Mouse (Mus musculus) lung, embryonic 16.5 days (tissue): ENCODE data around the gene Lrp1. TPM values are rescaled to one million over a fixed set of nuclear protein-coding genes. Genes with fewer than 3 reads are reported as not detected.
A peak's percentile ranks its signal among the peaks of the same experiment; 100 is the strongest.

Source experiments
- ATAC-seq: fragments of 200-750 bp; cut with Nextera tagmentation; 2 replicates; pipeline ENCODE4 v1.8.0; 2017; ENCODE audit warnings: low read depth, mild to moderate bottlenecking, moderate library complexity
- H3K27ac ChIP-seq: fragments of 300-500 bp; sonication (generic); 2 replicates; pipeline ENCODE4 v1.5.1; 2014; ENCODE audit warnings: mild to moderate bottlenecking, control low read depth, low read length
- H3K27me3 ChIP-seq: fragments of 300-500 bp; sonication (generic); 2 replicates; pipeline ENCODE4 v1.6.1; 2014; ENCODE audit warnings: low read depth, low read length, mixed read lengths; ENCODE audit not compliant: control insufficient read depth, insufficient read depth
- H3K36me3 ChIP-seq: fragments of 300-500 bp; sonication (generic); 2 replicates; pipeline ENCODE4 v1.6.1; 2014; ENCODE audit warnings: low read length; ENCODE audit not compliant: control insufficient read depth, insufficient read depth
- H3K4me1 ChIP-seq: fragments of 300-500 bp; sonication (generic); replicated peaks from 2 replicates; pipeline ENCODE4 v1.6.1; 2014; ENCODE audit warnings: low read length, mixed read lengths; ENCODE audit not compliant: control insufficient read depth, insufficient read depth
- H3K4me2 ChIP-seq: fragments of 300-500 bp; sonication (generic); 2 replicates; pipeline ENCODE4 v1.6.1; 2014; ENCODE audit warnings: low read depth, low read length, control low read depth
- H3K4me3 ChIP-seq: fragments of 300-500 bp; sonication (generic); 2 replicates; pipeline ENCODE4 v1.5.1; 2014; ENCODE audit warnings: mild to moderate bottlenecking, low read length, control low read depth
- H3K9ac ChIP-seq: fragments of 300-500 bp; sonication (generic); 2 replicates; pipeline ENCODE4 v1.6.1; 2014; ENCODE audit warnings: low read length, control low read depth
- H3K9me3 ChIP-seq: fragments of 300-500 bp; sonication (generic); 2 replicates; pipeline ENCODE4 v1.6.1; 2016; ENCODE audit warnings: low read length; ENCODE audit not compliant: control insufficient read depth
- WGBS: fragments of 180-500 bp; shearing (Covaris S2); extraction: QIAGEN DNeasy Blood & Tissue Kit; methylation state at CpG from one replicate; pipeline ENCODE4 v1.1.7; 2014; 5-methylcytosine and 5-hydroxymethylcytosine counted together
- polyA plus RNA-seq: library from polyadenylated mRNA; unstranded; fragments of >200 nt; fragmentation: Nextera tagmentation; extraction: Ambion mirVana; gene quantifications from 2 replicates; pipeline ENCODE4 v1.2.1, GENCODE M21; 2015

The Lrp1 gene
- polyA plus RNA-seq, 1 experiment from 2014 or later: 78.9 TPM

DNA sequence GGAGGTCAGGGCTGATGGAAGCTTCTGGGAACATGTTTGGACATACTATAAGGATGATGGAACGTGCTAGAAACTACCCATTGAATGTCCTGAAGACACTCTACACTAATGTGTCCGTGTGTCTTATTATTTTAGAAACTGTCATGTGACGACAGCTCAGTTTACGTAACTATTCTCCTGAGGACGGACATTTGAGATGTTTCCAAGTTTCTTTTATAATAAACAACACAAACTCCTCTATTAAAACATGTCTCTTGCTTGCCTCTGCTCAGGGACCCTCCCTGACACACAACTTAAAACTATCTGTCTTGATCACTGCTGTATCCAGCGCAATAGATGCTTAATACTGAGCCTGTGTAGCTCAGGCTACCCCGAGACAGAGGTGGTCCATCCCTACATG lies 45.2 kb downstream of the Lrp1 start:
- Histone ChIP-seq H3K9ac (no peak overlapping the region), H3K4me2 (no peak overlapping the region), H3K4me1 (no peaks in the 10 kb centered on the region; the same call in none of the 2 replicates), H3K9me3 (no peaks in the 10 kb centered on the region), H3K27me3 (no peaks in the 10 kb centered on the region), H3K4me3 (no peak overlapping the region), H3K27ac (no peak overlapping the region), H3K36me3 (peaks cover 24% of the 10 kb centered on the region)
- WGBS: 63% methylated on average over 7 of the region's 7 CpGs
- ATAC-seq: no peak

DNA sequence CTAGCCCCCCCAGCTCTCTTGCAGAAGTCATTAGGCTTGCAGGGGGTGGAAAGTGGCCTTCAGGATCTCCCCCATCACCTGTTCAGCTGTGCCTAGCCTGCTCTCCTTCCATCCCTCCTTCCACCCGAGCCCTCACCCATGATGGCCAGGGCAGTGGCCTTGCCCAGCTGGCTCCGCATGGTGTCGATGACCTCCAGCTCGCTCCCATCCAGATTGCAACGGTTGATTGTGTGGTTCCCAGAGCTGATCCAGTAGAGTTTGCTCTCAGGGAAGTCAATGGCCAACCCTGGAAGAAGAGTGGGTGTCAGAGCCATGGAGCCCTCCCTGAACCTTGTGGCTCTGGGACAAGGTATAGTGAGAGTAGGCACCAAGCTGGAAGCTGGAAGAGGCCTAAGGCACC lies 48.7 kb downstream of the Lrp1 start:
- peaks cover 29% of the 10 kb centered on the region for H3K36me3 ChIP-seq

DNA sequence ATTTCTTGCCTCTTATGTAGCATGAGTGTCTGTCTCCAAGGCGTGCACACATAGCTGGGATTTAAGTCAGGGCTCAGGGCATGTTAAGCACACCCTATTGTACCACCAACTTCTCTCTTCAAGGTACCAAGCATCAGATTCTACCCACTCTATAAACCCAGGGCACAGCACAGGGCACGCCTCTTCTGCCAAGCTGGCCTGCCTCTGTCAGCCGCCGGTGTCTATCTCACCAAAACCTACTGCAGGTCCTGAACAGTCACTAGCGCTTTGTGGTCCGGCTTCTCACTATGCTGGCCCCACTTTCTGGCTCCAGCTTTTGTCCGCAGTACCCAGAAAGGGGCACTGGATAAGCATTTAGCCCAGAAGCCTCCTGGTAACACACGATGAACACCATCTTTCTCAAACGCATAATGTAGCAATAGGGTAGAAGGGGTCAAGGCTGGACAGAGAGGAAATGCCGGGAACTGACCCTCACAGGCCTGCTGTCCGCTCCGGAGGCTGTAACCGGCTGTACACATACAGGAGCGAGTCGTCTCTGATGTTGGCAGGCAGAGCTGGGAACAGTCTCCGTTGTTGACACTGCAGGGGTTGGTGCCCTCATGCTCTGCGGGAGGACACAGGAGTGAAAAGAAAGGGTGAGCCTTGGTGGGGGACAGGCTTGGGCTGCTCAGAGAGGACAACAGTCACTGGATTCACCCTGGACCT lies 49.9 kb downstream of the Lrp1 start:
- Histone ChIP-seq H3K27me3 (no peaks in the 10 kb centered on the region), H3K27ac (peak overlapping the region; percentile 44; the same call in 1 of the 2 replicates), H3K9me3 (no peaks in the 10 kb centered on the region), H3K9ac (no peak overlapping the region), H3K4me2 (no peak overlapping the region), H3K4me1 (peaks cover 8% of the 10 kb centered on the region), H3K4me3 (no peak overlapping the region), H3K36me3 (peaks cover 27% of the 10 kb centered on the region)
- ATAC-seq: no peak
- WGBS: 75% methylated on average over 17 of the region's 17 CpGs

More for the DNA sequence above, 48.7 kb downstream of the Lrp1 start:
- Histone ChIP-seq H3K9ac (no peak overlapping the region), H3K27ac (no peak overlapping the region), H3K27me3 (no peaks in the 10 kb centered on the region), H3K4me1 (peaks cover 8% of the 10 kb centered on the region), H3K4me3 (no peak overlapping the region), H3K9me3 (no peaks in the 10 kb centered on the region), H3K4me2 (no peak overlapping the region)
- no peak for ATAC-seq
- 88% methylated on average over 5 of the region's 5 CpGs for WGBS

DNA sequence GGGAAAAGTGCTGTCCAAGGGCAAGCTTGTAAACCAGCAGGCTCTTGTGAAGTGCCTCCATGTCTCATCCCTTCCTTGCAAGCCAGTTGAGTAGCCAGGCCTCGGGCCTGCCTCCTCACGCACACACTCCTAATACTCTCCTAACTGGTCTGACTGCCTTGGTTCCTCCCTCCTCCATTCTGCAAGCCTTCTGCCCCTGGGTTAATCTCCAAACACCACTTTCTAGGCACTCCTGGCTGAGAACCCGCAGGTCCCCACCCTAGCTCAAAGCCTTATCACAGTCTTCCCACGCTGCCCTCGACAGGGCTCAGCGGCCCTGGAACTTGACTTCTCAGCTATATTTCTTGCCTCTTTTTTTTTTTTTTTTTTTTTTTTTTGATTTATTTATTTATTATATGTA lies 50.6 kb downstream of the Lrp1 start:
- Histone ChIP-seq H3K27ac (peak overlapping the region; percentile 58), H3K9me3 (no peaks in the 10 kb centered on the region), H3K4me2 (no peak overlapping the region), H3K4me3 (no peak overlapping the region), H3K4me1 (peaks cover 8% of the 10 kb centered on the region), H3K36me3 (peaks cover 25% of the 10 kb centered on the region), H3K9ac (no peak overlapping the region), H3K27me3 (no peaks in the 10 kb centered on the region)
- WGBS: 28% methylated on average over 6 of the region's 6 CpGs
- ATAC-seq: peak; percentile 74

DNA sequence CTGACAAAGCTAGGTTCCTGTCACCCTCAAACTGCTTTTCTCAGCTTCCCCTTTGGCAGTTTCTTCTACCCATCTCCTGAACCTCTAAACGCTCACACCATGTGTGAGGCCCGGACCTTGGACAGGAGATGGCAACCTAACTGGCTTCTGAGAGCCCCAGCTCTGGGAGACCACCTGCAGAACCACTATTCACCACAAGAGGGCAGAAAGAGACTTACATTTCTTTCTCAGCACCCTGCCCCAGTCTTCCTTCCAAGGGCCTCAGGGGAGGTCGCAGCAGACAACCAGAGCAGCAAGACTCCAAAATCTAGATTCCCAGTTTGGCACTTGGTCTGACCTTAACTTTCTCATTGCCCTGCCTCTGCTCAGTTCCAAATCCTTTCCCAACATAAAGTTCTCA lies 51.5 kb downstream of the Lrp1 start:
- no peak overlapping the region for H3K4me2 ChIP-seq
- H3K9ac ChIP-seq: no peak overlapping the region
- no peaks in the 10 kb centered on the region for H3K9me3 ChIP-seq
- H3K4me3 ChIP-seq: no peak overlapping the region
- H3K27ac ChIP-seq: peak overlapping the region; percentile 15; the same call in 1 of the 2 replicates
- peak; percentile 44; the same call in 1 of the 2 replicates for ATAC-seq
- H3K4me1 ChIP-seq: peaks cover 11% of the 10 kb centered on the region
- WGBS: 10% methylated on average over 3 of the region's 3 CpGs
- peaks cover 20% of the 10 kb centered on the region for H3K36me3 ChIP-seq
- H3K27me3 ChIP-seq: no peaks in the 10 kb centered on the region

DNA sequence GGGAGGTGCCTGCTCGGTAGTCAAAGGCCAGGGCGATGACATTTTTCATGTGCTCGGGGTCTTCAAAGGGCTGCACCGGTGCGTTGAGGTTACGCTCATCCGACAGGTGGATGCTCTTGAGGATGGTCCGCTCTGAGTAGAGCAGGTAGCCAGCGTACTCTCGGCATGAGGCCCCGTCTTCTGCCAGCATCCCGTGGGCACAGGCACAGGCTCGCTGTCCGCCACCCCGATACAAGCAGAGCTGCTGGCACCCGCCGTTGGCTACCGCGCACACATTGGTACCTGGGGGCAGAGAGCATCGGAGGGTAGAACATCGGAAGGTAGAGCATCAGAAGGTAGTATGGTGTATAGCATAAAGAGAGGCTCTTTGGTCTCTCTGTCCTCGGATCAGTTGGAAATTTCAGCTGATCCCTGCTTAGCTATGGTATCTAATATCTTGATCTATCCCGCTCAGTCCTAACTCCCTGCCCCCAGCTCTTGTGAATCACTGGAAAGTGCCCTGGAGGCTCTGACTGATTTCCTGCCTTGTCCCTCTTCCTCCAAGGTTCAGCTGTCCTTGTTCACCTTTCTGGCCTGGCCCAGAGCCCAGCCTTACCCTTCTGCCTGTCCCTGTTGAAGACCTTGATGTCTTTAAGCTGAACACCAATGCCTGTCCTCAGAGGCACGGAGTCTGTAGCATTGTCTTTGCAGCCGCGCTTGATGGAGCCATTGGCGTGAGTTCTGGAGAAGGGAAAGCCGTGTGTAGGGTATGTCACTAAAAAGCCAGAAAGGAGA lies 54.2 kb downstream of the Lrp1 start:
- H3K27me3 ChIP-seq: no peaks in the 10 kb centered on the region
- H3K9me3 ChIP-seq: no peaks in the 10 kb centered on the region
- no peak overlapping the region for H3K4me3 ChIP-seq
- peaks cover 10% of the 10 kb centered on the region for H3K36me3 ChIP-seq
- H3K9ac ChIP-seq: no peak overlapping the region
- no peak for ATAC-seq
- WGBS: 93% methylated on average over 28 of the region's 28 CpGs
- no peak overlapping the region for H3K4me2 ChIP-seq
- H3K4me1 ChIP-seq: peaks cover 24% of the 10 kb centered on the region
- no peak overlapping the region for H3K27ac ChIP-seq

DNA sequence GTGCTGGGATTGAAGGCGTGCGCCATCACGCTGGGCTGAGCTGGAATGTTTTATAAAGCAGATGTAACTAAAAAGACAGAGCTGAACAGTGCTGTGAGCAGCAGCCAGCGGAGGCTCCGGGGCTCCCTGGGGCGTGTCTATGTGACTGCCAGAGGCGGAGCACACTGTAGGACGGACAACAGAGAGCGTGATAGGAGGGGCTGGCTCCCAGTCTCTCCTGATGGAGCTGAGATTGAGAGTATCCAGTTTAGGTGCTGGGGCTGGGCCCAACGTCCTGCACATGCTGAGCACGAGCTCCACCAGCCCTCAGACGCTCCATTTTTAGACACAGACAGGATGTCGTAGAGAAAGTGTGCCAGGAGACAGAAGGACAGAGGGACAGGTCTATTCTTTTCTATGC lies 56.6 kb downstream of the Lrp1 start:
- Histone ChIP-seq H3K4me1 (peaks cover 15% of the 10 kb centered on the region), H3K9ac (no peak overlapping the region), H3K9me3 (no peaks in the 10 kb centered on the region), H3K27me3 (no peaks in the 10 kb centered on the region), H3K4me2 (no peak overlapping the region), H3K4me3 (no peak overlapping the region), H3K36me3 (peaks cover 15% of the 10 kb centered on the region), H3K27ac (peak overlapping the region; percentile 47)
- 17% methylated on average over 13 of the region's 13 CpGs for WGBS
- peak; percentile 88 for ATAC-seq

DNA sequence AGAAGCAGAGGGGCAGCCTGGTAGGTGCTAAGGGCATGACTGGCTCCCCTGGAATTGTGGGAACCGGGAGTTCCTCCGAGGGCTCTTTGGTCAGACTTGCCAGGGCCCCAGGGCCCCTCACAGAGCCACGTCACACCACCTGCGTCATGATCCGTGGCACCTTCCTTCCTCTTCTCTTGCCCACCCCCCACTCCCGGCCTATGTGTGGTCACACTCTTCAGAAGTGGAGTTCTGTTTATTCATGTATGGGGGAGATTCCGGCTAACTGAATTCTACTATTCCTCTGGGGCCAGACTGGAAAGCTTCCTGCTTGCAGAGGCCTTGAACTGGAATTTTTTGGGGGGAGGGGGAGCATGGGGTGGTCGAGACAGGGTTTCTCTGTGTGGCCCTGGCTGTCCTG lies 57.1 kb downstream of the Lrp1 start:
- H3K27ac ChIP-seq: peak overlapping the region; percentile 47
- 0 out of 2 replicates have a peak overlapping the region, but pooled peaks have one; percentile 13 for H3K9ac ChIP-seq
- peak; percentile 61 for ATAC-seq
- WGBS: 35% methylated on average over 8 of the region's 8 CpGs
- H3K4me2 ChIP-seq: no peak overlapping the region
- H3K27me3 ChIP-seq: no peaks in the 10 kb centered on the region
- no peaks in the 10 kb centered on the region for H3K9me3 ChIP-seq
- peaks cover 18% of the 10 kb centered on the region for H3K36me3 ChIP-seq
- H3K4me3 ChIP-seq: no peak overlapping the region
- H3K4me1 ChIP-seq: peaks cover 15% of the 10 kb centered on the region

DNA sequence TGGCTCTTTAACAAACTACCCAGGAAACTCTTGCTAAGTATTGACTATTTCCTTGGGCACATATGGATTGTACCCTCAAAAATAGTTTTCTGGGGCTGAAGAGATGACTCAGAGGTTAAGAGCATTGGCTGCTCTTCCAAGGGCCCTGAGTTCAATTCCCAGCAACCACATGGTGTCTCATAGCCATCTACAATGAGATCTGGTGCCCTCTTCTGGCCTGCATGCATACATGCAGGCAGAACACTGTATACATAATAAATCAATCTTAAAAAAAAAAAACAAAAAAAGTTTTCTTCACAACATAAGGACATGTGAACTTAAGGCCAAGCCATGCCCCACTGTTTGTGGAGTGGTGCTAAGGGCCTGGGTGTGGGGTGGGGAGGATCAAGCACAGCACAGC lies 59.8 kb downstream of the Lrp1 start:
- Histone ChIP-seq H3K9ac (no peak overlapping the region), H3K4me2 (no peak overlapping the region), H3K4me3 (no peak overlapping the region), H3K4me1 (peaks cover 15% of the 10 kb centered on the region), H3K9me3 (no peaks in the 10 kb centered on the region), H3K27me3 (no peaks in the 10 kb centered on the region), H3K36me3 (peaks cover 36% of the 10 kb centered on the region), H3K27ac (no peak overlapping the region)
- ATAC-seq: no peak
